Mouse (Mus musculus) heart, postnatal 0 days (tissue): ENCODE data around the gene Psmg4. TPM values are rescaled to one million over a fixed set of nuclear protein-coding genes. Genes with fewer than 3 reads are reported as not detected.

ENCODE experiments used
- ATAC-seq: fragments of 200-750 bp; cut with Nextera tagmentation; 2 replicates; pipeline ENCODE4 v1.8.0; 2017; ENCODE audit warnings: low read depth, moderate number of reproducible peaks, moderate library complexity; ENCODE audit not compliant: insufficient read depth
- DNase-seq: peaks from one replicate; pipeline ENCODE4 v3.0.0-alpha.2; 2016; ENCODE audit warnings: low spot score
- H3K27ac ChIP-seq: fragments of 300-500 bp; sonication (generic); 2 replicates; pipeline ENCODE4 v1.5.1; 2014; ENCODE audit warnings: low read depth, mild to moderate bottlenecking
- H3K27me3 ChIP-seq: fragments of 300-500 bp; sonication (generic); 2 replicates; pipeline ENCODE4 v1.6.1; 2014; ENCODE audit warnings: low read length, mixed read lengths; ENCODE audit not compliant: control insufficient read depth, insufficient read depth
- H3K36me3 ChIP-seq: fragments of 300-500 bp; sonication (generic); replicated peaks from 2 replicates; pipeline ENCODE4 v1.6.1; 2014; ENCODE audit warnings: low read length, mixed read lengths; ENCODE audit not compliant: control insufficient read depth, insufficient read depth
- H3K4me1 ChIP-seq: fragments of 300-500 bp; sonication (generic); 2 replicates; pipeline ENCODE4 v1.6.1; 2014; ENCODE audit warnings: antibody characterized with exemption; ENCODE audit not compliant: control insufficient read depth, insufficient read depth
- H3K4me2 ChIP-seq: fragments of 300-500 bp; sonication (generic); 2 replicates; pipeline ENCODE4 v1.6.1; 2014; ENCODE audit warnings: low read depth, mild to moderate bottlenecking, low read length, moderate library complexity
- H3K4me3 ChIP-seq: fragments of 300-500 bp; sonication (generic); 2 replicates; pipeline ENCODE4 v1.5.1; 2014; ENCODE audit warnings: low read depth, low read length
- H3K9ac ChIP-seq: fragments of 300-500 bp; sonication (generic); replicated peaks from 2 replicates; pipeline ENCODE4 v1.6.1; 2014; ENCODE audit warnings: low read depth, low read length, mixed read lengths
- H3K9me3 ChIP-seq: fragments of 300-500 bp; sonication (generic); replicated peaks from 2 replicates; pipeline ENCODE4 v1.6.1; 2016; ENCODE audit warnings: low read length; ENCODE audit not compliant: control insufficient read depth
- CTCF ChIP-seq: IDR thresholded peaks from 2 replicates; pipeline ENCODE4 v1.5.1; 2016; ENCODE audit warnings: antibody characterized with exemption, control low read depth, low read depth
- EP300 ChIP-seq: IDR thresholded peaks from 2 replicates; pipeline ENCODE4 v1.6.1; 2016; ENCODE audit warnings: antibody characterized with exemption, low read depth
- WGBS: fragments of 180-500 bp; shearing (Covaris S2); extraction: QIAGEN DNeasy Blood & Tissue Kit; methylation state at CpG from one replicate; pipeline ENCODE4 v1.1.7; 2014; 5-methylcytosine and 5-hydroxymethylcytosine counted together
- polyA plus RNA-seq: library from polyadenylated mRNA; unstranded; fragments of >200 nt; fragmentation: Nextera tagmentation; extraction: Ambion mirVana; gene quantifications from 2 replicates; pipeline ENCODE4 v1.2.1, GENCODE M21; 2015
- total RNA-seq: library from RNA; depleted of rRNA; stranded (reverse); fragments of >200 nt; gene quantifications from 2 replicates; pipeline ENCODE4 v1.2.3, GENCODE M21; 2014; ENCODE audit warnings: low replicate concordance

Gene Psmg4
- total and polyA plus RNA-seq, 2 experiments from 2014 or later = 58.0 to 86.3 TPM

- no peak overlapping the region for H3K4me2 ChIP-seq
- no peak overlapping the region for H3K4me3 ChIP-seq
- no peaks in the 10 kb centered on the region for H3K27me3 ChIP-seq
- no peak overlapping the region for H3K9ac ChIP-seq
- TF ChIP-seq CTCF (no peak), EP300 (no peak)
- H3K36me3 ChIP-seq = no peaks in the 10 kb centered on the region; the same call in 1 of the 2 replicates
- no peaks in the 10 kb centered on the region for H3K9me3 ChIP-seq
- H3K4me1 ChIP-seq = no peaks in the 10 kb centered on the region
- ATAC-seq (no peak), DNase-seq (no peak)
- WGBS = 87% methylated on average over 2 of the region's 2 CpGs
- H3K27ac ChIP-seq = no peak overlapping the region
These were observed 22.6 kb downstream of the Psmg4 start for GRCm38 (mm10) chr13:34185371-34185770.

- H3K27me3 ChIP-seq = no peaks in the 10 kb centered on the region
- ATAC-seq (peak; percentile 83), DNase-seq (peak; percentile 86)
- H3K27ac ChIP-seq = no peak overlapping the region
- H3K4me2 ChIP-seq = peak overlapping the region; percentile 33; the same call in 1 of the 2 replicates
- H3K36me3 ChIP-seq = 0 out of 2 replicates have a peak, but pooled peaks cover 4% of the 10 kb centered on the region
- WGBS = 8% methylated on average over 5 of the region's 5 CpGs
- TF ChIP-seq CTCF (peak; percentile 81), EP300 (no peak)
- H3K4me3 ChIP-seq = no peak overlapping the region
- no peaks in the 10 kb centered on the region for H3K9me3 ChIP-seq
- no peak overlapping the region for H3K9ac ChIP-seq
- H3K4me1 ChIP-seq = no peaks in the 10 kb centered on the region
These were observed 24.8 kb downstream of the Psmg4 start for GRCm38 (mm10) chr13:34187571-34187970.

DNA sequence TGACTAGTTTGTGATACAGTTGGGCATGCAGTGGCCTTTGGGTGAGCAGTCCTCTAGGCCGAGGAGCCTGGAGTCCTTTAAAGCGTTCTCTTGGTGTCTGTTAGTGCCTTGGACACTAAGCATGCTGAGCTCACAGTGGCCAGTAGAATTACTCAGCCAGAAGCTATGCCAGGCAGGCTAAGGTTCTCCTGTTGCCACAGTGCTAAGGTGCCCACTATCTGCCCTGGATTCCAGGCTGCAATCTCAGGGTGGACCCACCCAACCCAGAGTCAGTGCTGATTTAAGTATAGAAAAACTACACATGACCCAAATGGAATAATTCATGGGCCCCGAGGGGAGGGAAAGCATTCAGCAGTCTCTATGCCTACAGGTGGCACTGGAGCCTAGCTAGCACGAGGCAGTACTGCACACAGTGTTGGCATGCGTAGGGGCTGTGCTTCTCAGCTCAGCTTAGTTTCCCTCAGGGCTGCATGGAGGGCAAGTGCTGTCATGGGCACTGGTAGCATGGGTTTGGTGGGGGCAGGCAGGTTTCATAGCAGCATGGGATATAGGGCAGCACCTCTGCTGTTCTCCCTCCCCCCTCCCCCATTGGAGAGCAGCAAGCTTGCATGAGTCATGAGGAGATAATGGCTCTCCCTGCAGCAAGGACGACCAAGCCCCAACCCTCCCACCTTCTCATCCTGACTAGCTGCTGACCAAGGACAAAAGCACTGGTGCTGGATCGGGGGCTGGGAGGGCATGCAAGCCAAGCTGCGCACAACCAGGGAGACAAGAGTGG, 29.8 kb downstream of the Psmg4 start:
- 0 out of 2 replicates have a peak, but pooled peaks cover 4% of the 10 kb centered on the region for H3K36me3 ChIP-seq
- no peak overlapping the region for H3K4me3 ChIP-seq
- H3K27ac ChIP-seq = no peak overlapping the region
- H3K27me3 ChIP-seq = no peaks in the 10 kb centered on the region
- ATAC-seq (peak; percentile 86), DNase-seq (peak; percentile 43)
- TF ChIP-seq CTCF = peak; percentile 59
- no peak for TF ChIP-seq EP300
- WGBS = 45% methylated on average over 8 of the region's 8 CpGs
- peaks cover 6% of the 10 kb centered on the region for H3K4me1 ChIP-seq
- H3K9ac ChIP-seq = no peak overlapping the region
- H3K9me3 ChIP-seq = no peaks in the 10 kb centered on the region
- H3K4me2 ChIP-seq = no peak overlapping the region; the same call in 1 of the 2 replicates

GRCm38 (mm10) chr13:34193384-34193783, 30.6 kb downstream of the Psmg4 start:
- no peak for DNase-seq
- TF ChIP-seq CTCF (no peak), EP300 (no peak)
- H3K36me3 ChIP-seq = 0 out of 2 replicates have a peak, but pooled peaks cover 4% of the 10 kb centered on the region
- H3K9ac ChIP-seq = no peak overlapping the region
- ATAC-seq = no peak
- no peak overlapping the region for H3K4me2 ChIP-seq
- WGBS = 74% methylated on average over 8 of the region's 8 CpGs
- no peak overlapping the region for H3K27ac ChIP-seq
- no peak overlapping the region for H3K4me3 ChIP-seq
- no peaks in the 10 kb centered on the region for H3K9me3 ChIP-seq
- H3K4me1 ChIP-seq = peaks cover 6% of the 10 kb centered on the region
- no peaks in the 10 kb centered on the region for H3K27me3 ChIP-seq

- Histone ChIP-seq H3K27me3 (no peaks in the 10 kb centered on the region), H3K36me3 (0 out of 2 replicates have a peak, but pooled peaks cover 4% of the 10 kb centered on the region), H3K4me3 (no peak overlapping the region), H3K4me2 (no peak overlapping the region), H3K4me1 (peaks cover 6% of the 10 kb centered on the region), H3K27ac (no peak overlapping the region), H3K9ac (no peak overlapping the region), H3K9me3 (no peaks in the 10 kb centered on the region)
- TF ChIP-seq CTCF (no peak), EP300 (no peak)
- 64% methylated on average over 1 of the region's 1 CpGs for WGBS
- no peak for ATAC-seq
- no peak for DNase-seq
These were observed 32.9 kb downstream of the Psmg4 start for GRCm38 (mm10) chr13:34195676-34196075.

GRCm38 (mm10) chr13:34205216-34205615, 42.5 kb downstream of the Psmg4 start:
- 65% methylated on average over 3 of the region's 3 CpGs for WGBS
- no peak overlapping the region for H3K4me2 ChIP-seq

More at GRCm38 (mm10) chr13:34205216-34205615, 42.5 kb downstream of the Psmg4 start:
- Histone ChIP-seq H3K27ac (no peak overlapping the region), H3K9me3 (no peaks in the 10 kb centered on the region), H3K4me3 (no peak overlapping the region), H3K4me1 (peaks cover 6% of the 10 kb centered on the region; the same call in 1 of the 2 replicates), H3K27me3 (no peaks in the 10 kb centered on the region), H3K36me3 (no peaks in the 10 kb centered on the region), H3K9ac (no peak overlapping the region)
- no peak for DNase-seq
- TF ChIP-seq CTCF (no peak), EP300 (no peak)
- ATAC-seq = no peak
